Mouse (Mus musculus) B cell, adult 62 days (primary cell): ENCODE data around the gene Sde2. TPM values are rescaled to one million over a fixed set of nuclear protein-coding genes. Genes with fewer than 3 reads are reported as not detected.

Experiments
- total RNA-seq: library from RNA; stranded (reverse); gene quantifications from 4 replicates; pipeline ENCODE4 v1.2.4, GENCODE M21; 2023

Gene Sde2
- total RNA-seq = 74.7 to 87.0 TPM (median 79.5 TPM) in 4 replicates

GRCm38 (mm10) chr1:180850316-180851270 lies at the start of gene Sde2:
Sde2 (plus strand) TSS chr1:180851127.

GRCm38 (mm10) chr1:180813885-180814740 lies 36.8 kb upstream of the Sde2 start, which contains the start of gene H3f3a:
H3f3a (minus strand) TSS chr1:180813943.

GRCm38 (mm10) chr1:180892808-180893207 lies 41.9 kb downstream of the Sde2 start, which contains the start of gene Lefty2:
Lefty2 (plus strand) TSS chr1:180893108.

GRCm38 (mm10) chr1:180904039-180904814 lies 53.3 kb downstream of the Sde2 start, which contains the start of gene Pycr2:
Pycr2 (plus strand) TSS chr1:180904293.

Other genes starting within 250 kb of the Sde2 start
- gene Lin9, start 210.0 kb upstream of the Sde2 start, total RNA-seq = 10.9 to 13.7 TPM (median 11.7 TPM) in 4 replicates
- not detected in 4 replicates for gene Mixl1, start 154.1 kb upstream of the Sde2 start, total RNA-seq
- gene Acbd3, start 125.1 kb upstream of the Sde2 start, total RNA-seq = 53.9 to 59.1 TPM (median 56.4 TPM) in 4 replicates
- 1,833 to 2,037 TPM (median 1,886 TPM) in 4 replicates for gene H3f3a, start 37.2 kb upstream of the Sde2 start, total RNA-seq
- not detected in 4 replicates for gene Lefty2, start 42.0 kb downstream of the Sde2 start, total RNA-seq
- 20.3 to 23.2 TPM (median 21.3 TPM) in 4 replicates for gene Pycr2, start 53.2 kb downstream of the Sde2 start, total RNA-seq
- not detected in 4 replicates for gene Lefty1, start 83.9 kb downstream of the Sde2 start, total RNA-seq
- gene Tmem63a, start 91.2 kb downstream of the Sde2 start, total RNA-seq = 28.9 to 37.7 TPM (median 31.3 TPM) in 4 replicates
- gene Ephx1, start 169.8 kb downstream of the Sde2 start, total RNA-seq = 85.7 to 97.0 TPM (median 88.5 TPM) in 4 replicates
- gene 9130409I23Rik, start 200.1 kb downstream of the Sde2 start, total RNA-seq = not detected in 4 replicates